Mouse (Mus musculus): Measurements from ENCODE around the gene Osbpl10. TPM values are rescaled to one million over a fixed set of nuclear protein-coding genes. Genes with fewer than 3 reads are reported as not detected.

Gene Osbpl10
- total RNA-seq, 2 experiments from 2014 or later = 17.2 to 17.9 TPM

DNA sequence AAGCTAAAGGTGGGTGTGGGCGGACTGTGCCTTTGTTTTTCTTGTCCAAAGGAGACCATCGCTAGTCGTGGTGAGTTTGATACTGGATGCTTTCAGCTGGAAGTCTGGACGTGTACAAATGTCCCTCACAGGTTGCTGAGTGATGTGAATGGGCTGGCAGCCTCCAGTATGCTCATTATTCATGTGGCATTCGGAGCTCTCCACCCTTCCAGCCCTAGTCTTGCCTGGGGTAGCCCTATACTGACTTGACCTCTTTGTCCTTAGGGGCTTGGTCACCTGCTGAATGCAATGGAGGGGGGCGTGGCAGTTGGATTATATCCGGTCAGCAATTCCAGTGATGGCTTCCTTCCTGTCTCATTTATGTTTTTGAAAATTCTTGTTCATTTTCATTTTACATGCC lies 56.4 kb downstream of the Osbpl10 start:
- DNase-seq = no peak

DNA sequence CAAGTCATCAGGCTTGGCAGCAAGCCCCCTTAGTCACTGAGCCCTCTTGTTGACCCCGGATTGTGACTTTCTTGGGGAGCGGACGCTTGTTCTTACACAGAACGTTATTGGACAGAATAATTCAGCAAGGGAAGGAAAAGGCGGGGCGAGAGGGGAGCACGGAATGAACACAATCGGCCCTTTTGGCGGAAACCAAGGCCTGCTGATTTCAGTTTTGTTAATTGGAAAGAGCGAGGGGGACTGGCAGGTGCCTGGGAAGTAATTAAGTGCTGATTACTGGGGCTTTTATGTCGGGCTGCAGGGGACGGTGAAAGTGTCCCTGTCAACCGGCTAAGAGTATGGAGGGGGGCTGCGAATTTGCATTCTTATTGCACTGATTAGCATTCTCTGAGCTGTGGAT lies 59.8 kb downstream of the Osbpl10 start:
- no peak for DNase-seq

- DNase-seq = no peak
Measured at GRCm38 (mm10) chr9:115038686-115039085, 60.3 kb downstream of the Osbpl10 start.

DNA sequence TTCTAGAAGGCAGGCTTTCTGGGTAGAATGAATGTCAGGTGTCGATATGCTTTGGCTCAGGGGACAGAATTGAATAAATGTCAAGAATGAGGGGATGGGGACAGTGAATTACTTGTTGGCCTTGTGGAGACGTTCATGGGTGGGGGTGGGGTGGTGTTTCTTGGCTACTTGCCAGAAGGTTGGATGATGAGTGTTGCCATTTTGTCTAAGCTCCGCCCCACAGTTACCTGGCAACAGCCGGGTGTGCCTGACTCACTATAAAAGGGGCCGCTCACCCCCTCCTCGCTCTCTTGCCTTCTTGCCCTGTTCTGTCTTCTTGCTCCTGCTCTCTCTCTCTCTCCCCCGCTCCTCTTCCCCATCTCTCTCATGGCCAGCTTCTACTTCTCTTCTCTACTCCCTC lies 60.9 kb downstream of the Osbpl10 start:
- DNase-seq = no peak

DNA sequence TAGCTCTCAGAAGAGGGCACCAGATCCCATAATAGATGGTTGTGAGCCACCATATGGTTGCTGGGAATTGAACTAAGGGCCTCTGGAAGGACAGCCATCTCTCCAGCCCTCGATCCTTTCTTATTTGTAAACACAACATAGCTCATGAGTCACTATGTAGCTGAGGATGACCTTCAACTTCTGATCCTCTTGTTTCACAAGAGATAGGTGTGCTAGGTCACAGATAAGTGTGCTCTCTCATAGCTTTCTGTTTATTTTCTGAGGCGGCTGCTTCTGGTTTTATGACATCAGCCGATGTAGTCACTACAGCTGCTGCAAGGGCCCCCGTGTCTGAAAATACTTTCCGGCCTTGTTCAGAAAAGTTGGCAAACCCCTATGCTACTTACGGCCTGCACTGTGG lies 64.2 kb downstream of the Osbpl10 start:
- DNase-seq = no peak

GRCm38 (mm10) chr9:115042971-115043706 lies 64.8 kb downstream of the Osbpl10 start:
- DNase-seq = no peak

- DNase-seq = no peak
Measured at GRCm38 (mm10) chr9:115043881-115044770, 65.8 kb downstream of the Osbpl10 start.

DNA sequence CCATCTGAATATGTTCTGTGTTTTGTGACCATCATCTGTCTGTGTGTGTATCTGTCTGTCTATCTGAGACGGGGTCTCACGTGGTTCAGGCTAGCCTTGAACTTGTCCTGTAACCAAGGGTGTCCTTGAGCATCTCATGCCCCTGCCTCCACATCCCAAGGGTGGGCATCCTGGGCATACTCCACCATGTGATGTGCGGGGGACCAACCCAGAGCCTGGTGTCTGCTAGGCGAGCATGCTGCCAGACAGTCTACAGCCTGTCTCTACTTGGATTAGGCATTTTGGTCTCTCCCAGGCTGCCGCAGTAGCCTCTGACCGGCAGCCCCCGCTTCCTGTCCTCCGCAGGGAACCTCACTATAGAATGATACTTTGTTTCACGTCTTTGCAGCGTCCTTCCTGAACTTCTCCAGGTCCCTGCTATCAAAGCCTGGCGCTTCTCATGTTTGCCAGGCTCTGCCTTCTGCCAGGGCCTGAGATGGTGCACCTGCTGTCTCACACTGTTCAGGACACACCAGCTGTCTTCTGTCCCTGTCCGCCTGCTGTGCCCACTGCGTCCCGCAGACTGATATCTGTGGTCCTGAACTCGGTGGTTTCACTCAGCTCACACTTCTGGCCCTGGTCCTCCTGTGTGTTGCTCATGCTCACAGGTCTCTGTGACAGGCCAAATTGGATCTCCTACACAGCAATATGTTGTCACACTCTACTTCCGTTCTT lies 66.9 kb downstream of the Osbpl10 start:
- peak; percentile 19 to 20 for DNase-seq

- no peak for DNase-seq
Measured at GRCm38 (mm10) chr9:115046701-115047100, 68.3 kb downstream of the Osbpl10 start.

DNA sequence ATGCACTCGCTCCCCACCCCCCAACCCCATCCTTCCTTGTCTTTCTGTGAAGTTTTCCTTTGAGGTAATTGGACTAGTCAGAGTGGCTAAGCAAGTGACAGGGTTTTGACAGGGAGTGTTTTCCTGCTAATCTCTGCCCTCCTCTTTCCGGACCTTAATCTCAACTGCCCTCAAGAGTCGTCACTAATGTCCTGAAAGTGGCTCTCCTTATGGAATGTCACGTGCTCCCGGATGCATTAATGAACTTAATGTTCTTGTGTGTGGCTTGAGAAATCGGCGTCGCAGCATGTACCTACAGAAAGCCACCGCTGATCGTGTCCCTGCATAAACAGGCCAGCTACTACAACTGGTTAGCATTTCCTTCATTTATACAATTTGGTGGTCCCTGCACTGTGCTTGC lies 70.0 kb downstream of the Osbpl10 start:
- no peak for DNase-seq

DNA sequence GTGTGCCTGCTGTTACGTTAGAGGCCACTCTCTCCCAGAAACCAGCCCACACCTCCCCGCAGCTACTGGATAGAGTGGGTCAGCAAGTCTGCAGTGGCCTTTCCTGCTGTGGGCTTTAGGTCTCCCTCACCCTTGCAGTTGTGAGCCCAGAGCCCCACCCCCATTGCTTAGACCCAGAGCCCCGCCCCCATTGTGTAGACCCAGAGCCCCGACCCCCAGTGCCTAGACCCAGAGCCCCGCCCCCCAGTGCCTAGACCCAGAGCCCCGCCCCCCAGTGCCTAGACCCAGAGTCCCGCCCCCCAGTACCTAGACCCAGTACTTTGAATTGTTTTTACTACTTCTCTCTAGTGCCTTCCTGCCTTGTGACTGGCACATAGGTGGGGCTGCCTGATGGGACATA lies 70.5 kb downstream of the Osbpl10 start:
- no peak for DNase-seq

DNA sequence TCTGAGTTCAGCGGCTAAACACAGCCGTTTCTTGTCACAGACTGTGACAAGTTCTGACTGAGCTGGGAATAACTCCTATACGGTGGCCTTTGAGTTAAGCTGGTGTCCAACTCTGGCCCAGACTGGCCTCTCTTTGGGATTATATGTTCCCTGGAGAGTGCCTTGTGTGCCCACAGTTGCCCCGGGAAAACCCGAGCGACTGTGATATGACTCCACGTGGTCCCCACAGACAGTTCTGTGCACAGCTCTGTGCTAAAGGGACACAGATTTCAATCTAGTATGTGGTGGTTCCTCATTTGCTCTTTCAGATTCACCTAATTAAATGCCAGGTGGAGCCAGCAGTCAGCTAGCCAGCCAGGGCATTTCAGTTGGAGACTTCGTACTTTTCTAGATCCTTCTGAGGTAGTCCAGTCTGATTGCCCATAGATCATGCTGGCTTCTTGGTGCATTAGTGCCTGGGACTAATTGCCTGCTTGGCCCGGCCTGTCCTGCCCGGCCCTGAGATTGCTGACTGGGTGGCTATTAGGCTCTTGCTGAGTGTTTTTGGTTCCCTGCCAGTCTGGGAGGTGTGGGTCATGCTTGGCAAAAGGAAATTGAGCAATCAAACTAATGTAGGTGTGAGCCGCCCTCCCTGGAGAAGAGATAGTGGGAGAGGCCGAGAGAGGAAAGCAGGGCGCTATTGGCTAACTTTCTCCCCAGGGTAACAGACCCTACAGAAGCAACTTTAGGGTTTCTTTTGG lies 71.8 kb downstream of the Osbpl10 start:
- no peak for DNase-seq

DNA sequence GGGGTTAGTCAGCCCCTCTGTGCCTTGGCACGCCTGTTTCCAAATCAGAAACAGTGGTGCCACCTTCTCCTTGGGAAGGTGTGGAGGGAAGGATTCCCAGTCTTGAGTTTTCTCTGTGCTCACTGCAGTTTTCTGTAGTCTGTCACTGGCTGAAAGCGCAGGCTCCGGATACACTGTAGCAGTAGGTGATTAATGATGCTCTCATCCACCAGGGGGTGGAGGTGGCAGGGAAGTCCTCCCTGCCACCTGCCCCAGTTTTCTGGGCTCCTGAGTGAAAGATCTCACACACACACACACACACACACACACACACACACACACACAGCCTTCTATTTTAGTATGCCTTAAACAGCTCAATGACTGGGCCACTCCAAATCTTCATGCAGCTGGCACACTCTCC lies 73.6 kb downstream of the Osbpl10 start:
- no peak for DNase-seq

DNA sequence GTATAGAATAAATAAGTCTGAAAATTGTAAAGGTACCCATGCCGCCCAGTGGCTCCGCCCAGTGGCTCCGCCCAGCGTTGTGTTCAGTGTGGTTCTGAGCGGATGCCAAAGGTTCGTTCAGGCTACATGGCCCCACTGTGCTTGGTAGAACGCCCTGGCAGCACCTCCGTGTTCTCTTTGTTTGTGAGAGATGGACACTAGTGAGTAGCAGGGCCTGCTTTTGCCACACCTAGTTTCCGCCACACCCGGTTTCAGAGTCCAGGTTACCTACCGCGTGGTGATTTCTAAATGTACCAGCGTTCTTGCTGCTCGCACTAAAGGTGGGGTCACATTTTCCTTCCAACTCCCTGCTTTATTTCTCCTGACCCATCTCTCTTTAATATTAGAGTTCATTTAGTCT lies 75.4 kb downstream of the Osbpl10 start:
- no peak for DNase-seq

DNA sequence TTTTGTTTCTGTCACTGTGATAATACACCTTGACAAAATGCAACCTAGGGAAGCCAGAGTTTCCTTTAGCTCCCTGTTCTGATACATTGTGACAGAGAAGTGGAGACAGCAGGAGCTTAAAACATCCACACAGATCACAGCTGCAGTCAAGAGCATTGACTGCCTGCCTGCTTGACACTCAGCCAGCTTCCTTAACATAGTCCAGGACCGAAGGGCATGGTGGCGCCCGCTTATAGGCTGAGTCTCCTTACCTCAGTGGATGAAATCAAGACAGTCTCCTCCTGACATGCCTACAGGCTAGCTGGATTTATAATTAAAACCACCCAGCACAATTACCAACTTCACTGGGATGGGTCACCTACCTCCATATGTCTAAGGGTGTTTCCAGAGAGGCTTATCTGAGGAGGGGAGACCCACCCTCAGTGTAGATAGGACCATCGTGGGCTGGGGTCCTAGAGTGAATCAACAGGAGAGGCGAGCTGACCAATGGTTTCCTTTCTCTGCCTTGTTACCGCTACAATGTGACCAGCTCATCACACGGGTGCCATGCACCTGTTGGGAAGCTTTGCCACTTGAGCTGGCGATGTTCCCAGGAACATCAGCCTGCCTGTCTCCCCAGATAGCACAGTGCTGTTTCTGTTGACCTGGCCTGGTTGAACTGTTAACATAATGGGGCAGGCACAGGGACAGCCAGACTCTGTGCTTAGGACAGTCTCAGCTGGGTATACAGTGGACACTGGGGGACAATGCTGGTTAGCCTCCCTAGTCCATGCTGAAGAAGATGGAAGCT lies 76.9 kb downstream of the Osbpl10 start:
- no peak for DNase-seq

GRCm38 (mm10) chr9:115058806-115059205 lies 80.4 kb downstream of the Osbpl10 start:
- no peak for DNase-seq

DNA sequence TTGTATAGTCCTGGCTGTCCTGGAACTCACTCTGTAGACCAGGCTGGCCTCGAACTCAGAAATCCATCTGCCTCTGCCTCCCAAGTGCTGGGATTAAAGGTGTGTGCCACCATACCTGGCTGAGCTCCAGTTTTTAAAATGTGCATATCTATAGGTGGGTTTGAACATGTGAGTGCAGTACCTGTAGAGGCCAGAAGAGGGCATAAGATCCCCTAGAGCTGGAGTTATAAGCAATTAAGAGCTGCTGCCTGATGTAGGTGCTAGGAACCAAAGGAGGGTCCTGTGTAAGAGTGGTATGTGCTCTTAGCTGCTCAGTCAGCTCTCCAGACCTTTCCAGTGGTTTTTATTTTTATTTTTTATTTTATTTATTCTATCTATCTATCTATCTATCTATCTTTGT lies 86.5 kb downstream of the Osbpl10 start:
- DNase-seq = no peak

DNA sequence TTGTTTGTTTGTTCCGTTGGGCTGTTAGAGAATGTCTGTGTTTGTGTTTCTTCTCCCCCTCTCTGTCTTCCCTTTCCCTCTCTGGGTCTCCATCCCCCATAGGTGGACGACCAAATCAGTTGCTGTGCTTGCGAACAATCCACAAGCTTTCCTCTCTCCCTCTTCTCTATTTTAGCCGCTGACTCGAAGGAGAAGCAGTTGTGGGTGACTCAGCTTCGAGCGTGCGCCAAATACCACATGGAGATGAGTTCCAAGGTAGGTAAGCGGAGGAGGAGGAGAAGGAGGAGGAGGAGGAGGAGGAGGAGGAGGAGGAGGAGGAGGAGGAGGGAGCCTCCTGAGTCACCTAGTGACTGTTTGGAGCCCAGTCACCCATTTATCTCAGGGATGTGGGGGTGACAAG lies 88.7 kb downstream of the Osbpl10 start:
- no peak for DNase-seq

- no peak for DNase-seq
Measured at GRCm38 (mm10) chr9:115075191-115075590, 96.8 kb downstream of the Osbpl10 start.

DNA sequence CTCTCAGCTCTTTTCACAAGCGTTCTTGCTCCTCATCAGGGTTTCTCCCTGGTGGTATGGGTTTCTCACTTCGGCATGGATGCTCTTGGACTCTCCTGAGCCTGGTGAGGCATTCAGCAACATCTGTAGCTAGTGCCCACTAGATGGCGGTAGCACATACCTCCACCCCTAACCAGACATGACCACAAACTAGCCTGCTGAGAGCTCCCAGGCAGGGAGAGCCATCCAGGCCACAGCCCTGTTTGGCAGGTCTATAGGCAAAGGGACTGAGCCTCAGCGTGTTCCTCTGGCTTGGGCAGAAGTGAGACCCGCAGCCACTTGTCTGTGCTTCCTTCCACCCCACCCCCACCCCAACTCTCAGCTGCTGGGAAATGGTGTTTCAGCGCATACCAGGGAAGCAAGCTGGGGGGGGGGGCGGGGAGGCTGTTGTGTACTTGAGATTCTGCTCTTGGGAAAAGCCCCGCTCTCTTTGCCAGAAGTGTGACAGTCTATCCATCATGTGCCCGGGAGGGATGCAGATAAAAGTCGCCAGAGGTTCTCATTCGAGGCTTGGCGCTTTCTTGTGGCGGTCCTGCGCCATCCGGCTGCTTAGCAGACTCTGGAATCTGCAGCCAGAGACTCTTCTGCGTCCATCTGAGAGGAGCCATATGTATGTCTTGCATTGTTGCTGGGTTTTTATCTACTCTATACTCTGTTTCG lies 110.1 kb downstream of the Osbpl10 start:
- DNase-seq = peak; percentile 49 to 59

GRCm38 (mm10) chr9:115089644-115090043 lies 111.3 kb downstream of the Osbpl10 start:
- no peak for DNase-seq
